Mouse (Mus musculus) embryonic fibroblast, embryonic 13.5 days (primary cell): ENCODE measurements around the gene Tenm4.

ENCODE experiments used
- CTCF ChIP-seq: IDR thresholded peaks from 2 replicates; pipeline ENCODE4 v1.5.1; 2011; ENCODE audit warnings: mild to moderate bottlenecking, control low read depth, low read length, moderate library complexity, borderline replicate concordance; ENCODE audit not compliant: insufficient read depth
- POLR2A ChIP-seq: IDR thresholded peaks from 2 replicates; pipeline ENCODE4 v1.6.1; 2011; ENCODE audit warnings: low read depth, mild to moderate bottlenecking, control low read depth, low read length, moderate library complexity

DNA sequence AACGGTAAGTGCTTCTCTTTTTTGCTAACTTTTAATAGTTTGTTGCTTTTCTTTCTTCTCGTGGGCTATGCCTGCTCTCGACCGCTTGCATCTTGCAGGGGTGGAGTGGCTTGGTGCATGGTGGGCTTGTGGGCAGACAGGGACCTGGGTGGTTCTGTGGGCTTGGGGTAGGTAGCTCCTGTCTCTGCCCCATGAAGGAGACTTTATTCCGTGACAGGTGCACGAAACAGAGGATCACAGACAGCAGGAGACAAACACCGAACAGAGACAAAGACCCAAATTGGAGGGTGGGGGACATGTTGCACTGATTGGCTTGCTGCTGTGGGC is 473.1 kb downstream of the Tenm4 start:
- TF ChIP-seq POLR2A = no peak
- no peak for TF ChIP-seq CTCF
